Mouse (Mus musculus): Measurements from ENCODE around the gene Zfyve9.

Gene Zfyve9

DNA sequence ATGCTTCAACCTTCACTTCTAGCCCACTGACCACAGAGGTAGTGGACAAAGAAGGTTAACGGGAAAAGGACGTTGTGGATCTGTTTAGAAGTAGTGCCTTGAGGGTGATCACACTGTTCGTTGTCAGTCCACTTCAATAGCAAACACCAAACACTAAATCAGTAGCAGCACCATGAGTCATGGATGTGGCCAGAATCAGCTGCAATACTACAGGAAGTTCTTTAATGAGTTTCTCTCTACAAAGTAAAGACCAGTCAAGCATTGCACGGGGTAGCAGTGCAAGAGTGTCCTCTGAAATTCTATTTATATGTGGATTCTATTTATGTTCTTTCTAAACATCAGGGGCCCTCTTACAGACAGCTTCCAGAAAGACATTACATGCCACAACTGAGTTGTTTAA, 182.3 kb downstream of the Zfyve9 start:
- no peak for DNase-seq

DNA sequence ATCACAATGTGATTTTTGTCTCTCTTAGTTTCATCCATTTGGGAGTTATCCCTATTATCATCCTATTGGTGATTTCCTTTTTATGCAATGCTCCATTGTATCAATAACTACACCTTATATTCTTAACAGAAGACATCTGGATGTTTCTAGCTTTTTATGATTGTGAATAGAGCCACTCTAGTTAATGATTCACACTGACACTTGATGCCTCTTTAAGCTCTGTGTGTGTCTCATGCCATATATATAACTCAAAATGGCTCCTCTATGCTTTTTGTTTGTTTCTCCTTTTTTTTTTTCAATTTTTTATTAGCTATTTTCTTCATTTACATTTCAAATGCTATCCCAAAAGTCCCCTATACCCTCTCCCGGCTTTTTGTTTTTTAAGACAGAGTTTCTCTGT, 184.8 kb downstream of the Zfyve9 start:
- DNase-seq, result no peak

DNA sequence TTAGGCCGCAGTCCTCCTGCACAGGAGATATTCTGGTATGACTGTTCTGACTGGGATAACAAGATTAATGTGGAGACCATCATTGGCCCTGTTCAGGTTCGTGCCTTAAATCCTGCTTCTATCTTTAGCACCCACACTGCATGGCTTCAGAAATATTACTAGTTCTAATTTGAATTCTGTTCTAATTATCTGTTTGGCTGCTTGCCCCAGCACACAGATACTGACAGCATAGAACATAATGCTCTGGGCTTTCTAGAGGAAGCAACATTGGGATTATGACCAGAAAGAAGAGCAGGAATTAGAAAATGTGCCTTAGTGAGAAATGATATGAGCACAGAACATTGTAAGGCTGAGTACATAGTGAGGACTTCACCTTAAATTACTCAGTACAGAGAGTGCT, 187.2 kb downstream of the Zfyve9 start:
- DNase-seq, result no peak

Data from kidney, postnatal 36 days (tissue).